Mouse (Mus musculus) forebrain, embryonic 10.5 days (tissue): Measurements from ENCODE around the gene Coro6. TPM values are rescaled to one million over a fixed set of nuclear protein-coding genes. Genes with fewer than 3 reads are reported as not detected.
A peak's percentile ranks its signal among the peaks of the same experiment; 100 is the strongest.

ENCODE experiments used
- DNase-seq: peaks from one replicate; pipeline ENCODE4 v3.0.0-alpha.2; 2017; ENCODE audit warnings: low spot score; ENCODE audit errors: extremely low spot score
- H3K27ac ChIP-seq: fragments of 300-500 bp; sonication (generic); 2 replicates; pipeline ENCODE4 v1.5.1; 2016; ENCODE audit warnings: mild to moderate bottlenecking
- H3K27me3 ChIP-seq: fragments of 300-500 bp; sonication (generic); 2 replicates; pipeline ENCODE4 v1.6.1; 2016; ENCODE audit warnings: mild to moderate bottlenecking; ENCODE audit not compliant: poor library complexity, severe bottlenecking
- H3K36me3 ChIP-seq: fragments of 300-500 bp; sonication (generic); replicated peaks from 2 replicates; pipeline ENCODE4 v1.6.1; 2016; ENCODE audit warnings: mild to moderate bottlenecking, moderate library complexity
- H3K4me1 ChIP-seq: fragments of 300-500 bp; sonication (generic); 2 replicates; pipeline ENCODE4 v1.6.1; 2016
- H3K4me3 ChIP-seq: fragments of 300-500 bp; sonication (generic); 2 replicates; pipeline ENCODE4 v1.5.1; 2016; ENCODE audit warnings: mild to moderate bottlenecking, moderate library complexity
- H3K9me3 ChIP-seq: fragments of 300-500 bp; sonication (generic); 2 replicates; pipeline ENCODE4 v1.6.1; 2016; ENCODE audit warnings: mild to moderate bottlenecking, moderate library complexity
- WGBS: fragments of 180-500 bp; shearing (Covaris S2); methylation state at CpG from one replicate; pipeline ENCODE4 v1.1.7; 2016; 5-methylcytosine and 5-hydroxymethylcytosine counted together
- polyA plus RNA-seq: library from polyadenylated mRNA; unstranded; fragments of >200 nt; fragmentation: Nextera tagmentation; extraction: Ambion mirVana; gene quantifications from 2 replicates; pipeline ENCODE4 v1.2.1, GENCODE M21; 2016

The Coro6 gene
- polyA plus RNA-seq, 1 experiment from 2014 or later = 0.07 TPM

- peaks cover 35% of the 10 kb centered on the region for H3K36me3 ChIP-seq
Measured at GRCm38 (mm10) chr11:77446628-77447041, 15.6 kb upstream of the Coro6 start.

GRCm38 (mm10) chr11:77449224-77449623, 13.0 kb upstream of the Coro6 start:
- no peak overlapping the region for H3K27ac ChIP-seq
- H3K36me3 ChIP-seq = peaks cover 34% of the 10 kb centered on the region
- no peak overlapping the region for H3K4me3 ChIP-seq
- no peaks in the 10 kb centered on the region for H3K9me3 ChIP-seq
- H3K4me1 ChIP-seq = no peaks in the 10 kb centered on the region
- WGBS = 89% methylated on average over 7 of the region's 7 CpGs
- DNase-seq = no peak
- H3K27me3 ChIP-seq = no peaks in the 10 kb centered on the region

More at GRCm38 (mm10) chr11:77446628-77447041, 15.6 kb upstream of the Coro6 start:
- 73% methylated on average over 6 of the region's 6 CpGs for WGBS
- Histone ChIP-seq H3K9me3 (no peaks in the 10 kb centered on the region), H3K4me3 (no peak overlapping the region), H3K27me3 (no peaks in the 10 kb centered on the region), H3K4me1 (no peaks in the 10 kb centered on the region), H3K27ac (no peak overlapping the region)
- DNase-seq = no peak

- Histone ChIP-seq H3K27ac (no peak overlapping the region), H3K36me3 (peaks cover 50% of the 10 kb centered on the region), H3K27me3 (no peaks in the 10 kb centered on the region), H3K4me3 (no peak overlapping the region), H3K4me1 (no peaks in the 10 kb centered on the region), H3K9me3 (no peaks in the 10 kb centered on the region)
- DNase-seq = no peak
- WGBS = 95% methylated on average over 2 of the region's 2 CpGs
Measured at GRCm38 (mm10) chr11:77451670-77452069, 10.5 kb upstream of the Coro6 start.

GRCm38 (mm10) chr11:77453388-77453787, 8.8 kb upstream of the Coro6 start:
- H3K4me1 ChIP-seq = no peaks in the 10 kb centered on the region
- DNase-seq = no peak
- H3K4me3 ChIP-seq = no peak overlapping the region
- no peaks in the 10 kb centered on the region for H3K27me3 ChIP-seq
- 92% methylated on average over 2 of the region's 2 CpGs for WGBS
- no peak overlapping the region for H3K27ac ChIP-seq
- H3K36me3 ChIP-seq = peaks cover 53% of the 10 kb centered on the region
- no peaks in the 10 kb centered on the region for H3K9me3 ChIP-seq

GRCm38 (mm10) chr11:77455770-77456510, 6.3 kb upstream of the Coro6 start:
- H3K27me3 ChIP-seq = peaks cover 13% of the 10 kb centered on the region
- no peak for DNase-seq
- no peak overlapping the region for H3K27ac ChIP-seq
- 88% methylated on average over 9 of the region's 9 CpGs for WGBS
- no peaks in the 10 kb centered on the region for H3K4me1 ChIP-seq
- peaks cover 31% of the 10 kb centered on the region for H3K36me3 ChIP-seq
- no peaks in the 10 kb centered on the region for H3K9me3 ChIP-seq
- no peak overlapping the region for H3K4me3 ChIP-seq

- H3K4me1 ChIP-seq = peaks cover 2% of the 10 kb centered on the region
- H3K27me3 ChIP-seq = peaks cover 22% of the 10 kb centered on the region
- H3K4me3 ChIP-seq = no peak overlapping the region
- no peaks in the 10 kb centered on the region for H3K9me3 ChIP-seq
- DNase-seq = no peak
- H3K27ac ChIP-seq = no peak overlapping the region
- 87% methylated on average over 6 of the region's 6 CpGs for WGBS
- H3K36me3 ChIP-seq = peaks cover 30% of the 10 kb centered on the region
Measured at GRCm38 (mm10) chr11:77456866-77457265, 5.3 kb upstream of the Coro6 start.

- 6% methylated on average over 6 of the region's 6 CpGs for WGBS
- H3K27me3 ChIP-seq = peaks cover 72% of the 10 kb centered on the region
- H3K4me3 ChIP-seq = peak overlapping the region; percentile 68
- peaks cover 3% of the 10 kb centered on the region; the same call in 1 of the 2 replicates for H3K36me3 ChIP-seq
- no peaks in the 10 kb centered on the region for H3K9me3 ChIP-seq
- H3K4me1 ChIP-seq = peaks cover 28% of the 10 kb centered on the region
- peak overlapping the region; percentile 69; the same call in 1 of the 2 replicates for H3K27ac ChIP-seq
- DNase-seq = no peak
Measured at GRCm38 (mm10) chr11:77461856-77462255, 355 bp upstream of the Coro6 start.

- Histone ChIP-seq H3K4me3 (peak overlapping the region; percentile 68), H3K27ac (no peak overlapping the region), H3K36me3 (no peaks in the 10 kb centered on the region), H3K9me3 (no peaks in the 10 kb centered on the region), H3K4me1 (peaks cover 40% of the 10 kb centered on the region), H3K27me3 (peaks cover 84% of the 10 kb centered on the region)
- WGBS = 41% methylated on average over 8 of the region's 8 CpGs
- no peak for DNase-seq
Measured at GRCm38 (mm10) chr11:77463101-77463445, 862 bp downstream of the Coro6 start.

- Histone ChIP-seq H3K36me3 (no peaks in the 10 kb centered on the region), H3K27ac (no peak overlapping the region), H3K9me3 (no peaks in the 10 kb centered on the region), H3K4me1 (peaks cover 42% of the 10 kb centered on the region), H3K27me3 (peaks cover 91% of the 10 kb centered on the region), H3K4me3 (no peak overlapping the region)
- 69% methylated on average over 10 of the region's 10 CpGs for WGBS
- no peak for DNase-seq
Measured at GRCm38 (mm10) chr11:77463786-77464185, 1.6 kb downstream of the Coro6 start.

GRCm38 (mm10) chr11:77464684-77465083, 2.5 kb downstream of the Coro6 start:
- Histone ChIP-seq H3K27ac (no peak overlapping the region), H3K9me3 (no peaks in the 10 kb centered on the region), H3K4me3 (no peak overlapping the region), H3K36me3 (no peaks in the 10 kb centered on the region), H3K27me3 (peaks cover 96% of the 10 kb centered on the region), H3K4me1 (peaks cover 42% of the 10 kb centered on the region)
- 70% methylated on average over 4 of the region's 4 CpGs for WGBS
- no peak for DNase-seq

- Histone ChIP-seq H3K4me1 (peaks cover 42% of the 10 kb centered on the region), H3K27ac (no peak overlapping the region), H3K9me3 (no peaks in the 10 kb centered on the region), H3K36me3 (peaks cover 3% of the 10 kb centered on the region; the same call in 1 of the 2 replicates), H3K4me3 (no peak overlapping the region), H3K27me3 (peaks cover 95% of the 10 kb centered on the region)
- no peak for DNase-seq
- WGBS = 42% methylated on average over 3 of the region's 3 CpGs
Measured at GRCm38 (mm10) chr11:77465111-77465510, 2.9 kb downstream of the Coro6 start.

- Histone ChIP-seq H3K27me3 (peaks cover 81% of the 10 kb centered on the region), H3K27ac (0 out of 2 replicates have a peak overlapping the region, but pooled peaks have one; percentile 12), H3K36me3 (peaks cover 17% of the 10 kb centered on the region), H3K4me3 (peak overlapping the region; percentile 34), H3K9me3 (no peaks in the 10 kb centered on the region), H3K4me1 (peaks cover 42% of the 10 kb centered on the region)
- 37% methylated on average over 9 of the region's 9 CpGs for WGBS
- no peak for DNase-seq
Measured at GRCm38 (mm10) chr11:77466544-77466943, 4.3 kb downstream of the Coro6 start.

- Histone ChIP-seq H3K27me3 (peaks cover 75% of the 10 kb centered on the region), H3K4me1 (peaks cover 37% of the 10 kb centered on the region)
- 4% methylated on average over 25 of the region's 25 CpGs for WGBS
Measured at GRCm38 (mm10) chr11:77467157-77467556, 4.9 kb downstream of the Coro6 start.

More at GRCm38 (mm10) chr11:77467157-77467556, 4.9 kb downstream of the Coro6 start:
- DNase-seq = peak; percentile 55
- H3K36me3 ChIP-seq = peaks cover 23% of the 10 kb centered on the region
- H3K27ac ChIP-seq = 0 out of 2 replicates have a peak overlapping the region, but pooled peaks have one; percentile 12
- peak overlapping the region; percentile 34 for H3K4me3 ChIP-seq
- H3K9me3 ChIP-seq = no peaks in the 10 kb centered on the region
